Mouse (Mus musculus): Measurements from ENCODE around the gene Mdga2.
A peak's percentile ranks its signal among the peaks of the same experiment; 100 is the strongest.

Mdga2 gene

GRCm38 (mm10) chr12:67056621-67057020, 165.7 kb downstream of the Mdga2 start:
- no peak for DNase-seq (ENCODE audit: low spot score)

- DNase-seq (ENCODE audit: low spot score): no peak
Observed at GRCm38 (mm10) chr12:67045099-67045750, 177.1 kb downstream of the Mdga2 start.

GRCm38 (mm10) chr12:67041865-67042264, 180.5 kb downstream of the Mdga2 start:
- DNase-seq (ENCODE audit: low spot score): no peak

- no peak for DNase-seq (ENCODE audit: low spot score)
Observed at GRCm38 (mm10) chr12:67035509-67036261, 186.7 kb downstream of the Mdga2 start.

GRCm38 (mm10) chr12:67017192-67017591, 205.2 kb downstream of the Mdga2 start:
- no peak for DNase-seq (ENCODE audit: low spot score)

- DNase-seq (ENCODE audit: low spot score): peak; percentile 33
Observed at GRCm38 (mm10) chr12:67011368-67011767, 211.0 kb downstream of the Mdga2 start.

- DNase-seq (ENCODE audit: low spot score): no peak
Observed at GRCm38 (mm10) chr12:67010318-67010717, 212.0 kb downstream of the Mdga2 start.

GRCm38 (mm10) chr12:67009191-67009590, 213.2 kb downstream of the Mdga2 start:
- DNase-seq (ENCODE audit: low spot score): peak; percentile 5

GRCm38 (mm10) chr12:66954129-66954528, 268.2 kb downstream of the Mdga2 start:
- DNase-seq (ENCODE audit: low spot score): no peak

GRCm38 (mm10) chr12:66915741-66916140, 306.6 kb downstream of the Mdga2 start:
- no peak for DNase-seq (ENCODE audit: low spot score)

GRCm38 (mm10) chr12:66899366-66899765, 323.0 kb downstream of the Mdga2 start:
- DNase-seq (ENCODE audit: low spot score): no peak

- DNase-seq (ENCODE audit: low spot score): no peak
Observed at GRCm38 (mm10) chr12:66896790-66897189, 325.6 kb downstream of the Mdga2 start.

- DNase-seq (ENCODE audit: low spot score): no peak
Observed at GRCm38 (mm10) chr12:66890296-66890695, 332.1 kb downstream of the Mdga2 start.

GRCm38 (mm10) chr12:66889276-66889675, 333.1 kb downstream of the Mdga2 start:
- DNase-seq (ENCODE audit: low spot score): no peak

- DNase-seq (ENCODE audit: low spot score): no peak
Observed at GRCm38 (mm10) chr12:66888636-66889035, 333.7 kb downstream of the Mdga2 start.

GRCm38 (mm10) chr12:66866199-66866598, 356.1 kb downstream of the Mdga2 start:
- no peak for DNase-seq (ENCODE audit: low spot score)

- DNase-seq (ENCODE audit: low spot score): no peak
Observed at GRCm38 (mm10) chr12:66853167-66853566, 369.2 kb downstream of the Mdga2 start.

GRCm38 (mm10) chr12:66840336-66840735, 382.0 kb downstream of the Mdga2 start:
- DNase-seq (ENCODE audit: low spot score): no peak

- no peak for DNase-seq (ENCODE audit: low spot score)
Observed at GRCm38 (mm10) chr12:66755653-66756052, 466.7 kb downstream of the Mdga2 start.

- DNase-seq (ENCODE audit: low spot score): no peak
Observed at GRCm38 (mm10) chr12:66734536-66734935, 487.8 kb downstream of the Mdga2 start.

GRCm38 (mm10) chr12:66724474-66724873, 497.9 kb downstream of the Mdga2 start:
- no peak for DNase-seq (ENCODE audit: low spot score)

GRCm38 (mm10) chr12:66708334-66708733, 514.0 kb downstream of the Mdga2 start:
- no peak for DNase-seq (ENCODE audit: low spot score)

GRCm38 (mm10) chr12:66707431-66707830, 514.9 kb downstream of the Mdga2 start:
- no peak for DNase-seq (ENCODE audit: low spot score)

GRCm38 (mm10) chr12:66705015-66705414, 517.3 kb downstream of the Mdga2 start:
- DNase-seq (ENCODE audit: low spot score): no peak
